Mouse (Mus musculus): ENCODE results near the gene Shkbp1. TPM values are rescaled to one million over a fixed set of nuclear protein-coding genes. Genes with fewer than 3 reads are reported as not detected.

The Shkbp1 gene
- total and polyA plus RNA-seq, 3 experiments, result 23.3 to 62.8 (median 30.8) TPM

DNA sequence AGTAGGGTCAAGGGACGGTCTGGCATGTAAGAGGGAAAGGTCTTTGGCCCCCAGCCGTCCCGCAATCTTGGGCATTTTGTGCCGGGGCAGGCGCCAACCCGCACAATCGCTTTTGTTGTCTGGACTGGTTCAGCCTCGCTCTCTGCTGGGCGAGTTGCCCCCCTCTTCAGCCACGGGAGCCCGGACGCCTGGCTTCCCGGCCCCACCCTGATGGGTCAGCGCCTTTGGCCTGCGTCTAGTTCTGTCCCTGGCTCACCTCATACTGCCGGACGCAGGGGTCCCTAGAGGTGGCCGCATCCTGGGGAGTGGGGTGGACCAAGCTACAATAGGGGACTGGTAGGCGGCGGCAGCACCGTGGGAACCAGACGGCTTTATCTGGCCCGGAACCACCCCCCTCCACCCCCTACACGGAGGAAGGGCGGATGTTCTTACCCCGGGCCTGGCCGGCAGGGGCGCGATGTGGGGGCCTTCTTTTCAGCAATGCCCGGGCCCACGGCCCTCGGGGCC, 21.4 kb downstream of the Shkbp1 start:
- Histone ChIP-seq H3K9ac (ENCODE audit: insufficient read depth, low read depth) (no peak overlapping the region), H3K79me2 (replicated peaks; ENCODE audit: control insufficient read depth, extremely low read depth, insufficient read depth, poor library complexity, severe bottlenecking) (no peaks in the 10 kb centered on the region), H3K4me1 (ENCODE audit: control insufficient read depth in 1 of 2, insufficient read depth in 2 of 2) (peaks cover 4 to 44% of the 10 kb centered on the region in 2 experiments), H3K36me3 (replicated peaks in 1 of 2; ENCODE audit: control insufficient read depth in 1 of 2, insufficient read depth in 1 of 2, low read length in 1 of 2) (no peaks in the 10 kb centered on the region), H3K9me3 (replicated peaks; ENCODE audit: low read length) (no peaks in the 10 kb centered on the region), H3K27ac (ENCODE audit: insufficient read depth, low read depth) (no peak overlapping the region), H3K4me3 (replicated peaks in 1 of 3; ENCODE audit: low read depth in 2 of 3, low read length in 2 of 3, poor library complexity in 1 of 3) (no peak overlapping the region), H3K27me3 (replicated peaks) (peaks cover 47% of the 10 kb centered on the region), H3K4me2 (ENCODE audit: insufficient read depth, low read depth, poor library complexity, severe bottlenecking) (no peak overlapping the region)
- in situ Hi-C loops (cut with MboI; ENCODE audit: low pct_ligation_motif_present, low pct_unique_long_range_greater_than_20kb, low sequenced_read_pairs), result loop anchor here (10.0 kb wide), 1 partner anchor 190 kb away; the partner anchor contains the start of gene Hipk4
- dilution Hi-C loops (cut with MboI; ENCODE audit: extremely low pct_ligation_motif_present, extremely low pct_unique_long_range_greater_than_20kb, low sequenced_read_pairs), result no loop called here
- DNase-seq (ENCODE audit: extremely low read depth), result no peak
- TF ChIP-seq SIN3A (IDR thresholded peaks at IDR 0.05; ENCODE audit: low read length), result no peak
- TF ChIP-seq NRF1 (IDR thresholded peaks at IDR 0.05; ENCODE audit: low read depth, low read length), result no peak
- no peak for TF ChIP-seq BHLHE40 (IDR thresholded peaks at IDR 0.05; ENCODE audit: low read depth, low read length)
- TF ChIP-seq RCOR1 (conservative IDR thresholded peaks at IDR 0.05; ENCODE audit: low read depth, low read length), result no peak
- TF ChIP-seq PAX5 (IDR thresholded peaks at IDR 0.05; ENCODE audit: low read length), result no peak
- TF ChIP-seq GABPA (IDR thresholded peaks at IDR 0.05; ENCODE audit: insufficient replicate concordance, low read depth, low read length), result no peak
- TF ChIP-seq MAX (IDR thresholded peaks at IDR 0.05; ENCODE audit: low read length), result no peak
- no peak for TF ChIP-seq EP300 (IDR thresholded peaks at IDR 0.05; ENCODE audit: low read length)
- no peak for TF ChIP-seq NELFE (IDR thresholded peaks at IDR 0.05; ENCODE audit: low read depth, low read length)
- TF ChIP-seq POLR2A (IDR thresholded peaks at IDR 0.05; ENCODE audit: low read depth, low read length), result no peak
- no peak for TF ChIP-seq MXI1 (IDR thresholded peaks at IDR 0.05; ENCODE audit: low read depth, low read length)
- no peak for TF ChIP-seq USF1 (IDR thresholded peaks at IDR 0.05; ENCODE audit: low read depth, low read length)
- TF ChIP-seq IRF4 (IDR thresholded peaks at IDR 0.05; ENCODE audit: low read depth, low read length), result no peak
- TF ChIP-seq MAZ (IDR thresholded peaks at IDR 0.05; ENCODE audit: low read depth, low read length), result no peak
- no peak for TF ChIP-seq KAT2A (IDR thresholded peaks at IDR 0.05; ENCODE audit: insufficient replicate concordance, low read length)
- no peak for TF ChIP-seq ZC3H11A (IDR thresholded peaks at IDR 0.05; ENCODE audit: low read depth, low read length)
- TF ChIP-seq ELF1 (IDR thresholded peaks at IDR 0.05; ENCODE audit: low read depth, low read length), result no peak
- no peak for TF ChIP-seq MAFK (IDR thresholded peaks at IDR 0.05; ENCODE audit: insufficient replicate concordance, low read length)
- no peak for TF ChIP-seq ZKSCAN1 (IDR thresholded peaks at IDR 0.05; ENCODE audit: borderline replicate concordance, low read depth, low read length)

DNA sequence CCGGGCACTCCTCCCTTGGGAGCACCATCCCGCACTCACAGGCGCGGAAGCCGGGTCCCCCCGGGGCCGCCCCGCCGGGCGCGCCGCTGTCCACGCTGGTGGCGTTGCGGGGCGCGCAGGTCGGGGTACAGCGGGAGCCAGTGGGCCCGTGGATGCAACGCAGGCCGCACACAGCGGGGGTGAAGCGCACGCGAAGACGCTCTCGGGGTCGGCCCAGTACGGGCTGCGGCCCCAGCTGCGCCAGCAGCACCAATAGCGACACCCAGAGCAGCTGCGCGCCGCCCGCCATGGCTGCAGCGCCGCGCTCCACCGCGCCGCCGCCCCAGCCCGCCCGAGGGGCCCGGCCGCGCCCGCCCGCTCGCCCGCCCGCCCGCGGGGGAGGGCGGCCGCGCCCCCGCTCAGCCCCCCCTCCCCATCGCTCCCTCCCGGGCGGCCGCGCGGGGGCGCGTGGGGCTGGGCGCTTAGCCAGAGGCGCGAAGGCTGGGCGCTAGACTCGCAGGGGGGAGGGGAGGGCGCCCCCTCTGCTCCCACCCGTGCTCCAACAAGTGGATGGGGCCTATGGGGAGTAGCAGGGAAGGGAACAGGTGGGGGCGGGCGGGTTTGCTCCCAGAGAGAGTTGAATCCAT, 22.4 kb downstream of the Shkbp1 start:
- Histone ChIP-seq H3K4me3 (replicated peaks in 1 of 3; ENCODE audit: low read depth in 2 of 3, low read length in 2 of 3, poor library complexity in 1 of 3) (peak overlapping the region; percentile 34 to 60 (median 44)), H3K9ac (ENCODE audit: insufficient read depth, low read depth) (peak overlapping the region; percentile 11), H3K4me1 (ENCODE audit: control insufficient read depth in 1 of 2, insufficient read depth in 2 of 2) (peaks cover 4 to 49% of the 10 kb centered on the region in 2 experiments), H3K27ac (ENCODE audit: insufficient read depth, low read depth) (no peak overlapping the region), H3K36me3 (replicated peaks in 1 of 2; ENCODE audit: control insufficient read depth in 1 of 2, insufficient read depth in 1 of 2, low read length in 1 of 2) (no peaks in the 10 kb centered on the region), H3K79me2 (replicated peaks; ENCODE audit: control insufficient read depth, extremely low read depth, insufficient read depth, poor library complexity, severe bottlenecking) (no peaks in the 10 kb centered on the region), H3K27me3 (replicated peaks) (peaks cover 49% of the 10 kb centered on the region), H3K9me3 (replicated peaks; ENCODE audit: low read length) (no peaks in the 10 kb centered on the region), H3K4me2 (ENCODE audit: insufficient read depth, low read depth, poor library complexity, severe bottlenecking) (peak overlapping the region; percentile 83)
- in situ Hi-C loops (cut with MboI; ENCODE audit: low pct_ligation_motif_present, low pct_unique_long_range_greater_than_20kb, low sequenced_read_pairs), result loop anchor here (10.0 kb wide), 1 partner anchor 191 kb away; the partner anchor contains the start of gene Hipk4
- TF ChIP-seq UBTF (IDR thresholded peaks at IDR 0.05; ENCODE audit: low read depth, low read length) (0 out of 2 replicates have a peak, but pooled peaks have one; percentile 2), NRF1 (IDR thresholded peaks at IDR 0.05; ENCODE audit: low read depth, low read length) (peak; percentile 54), E2F4 (IDR thresholded peaks at IDR 0.05; ENCODE audit: insufficient replicate concordance, low read depth, low read length) (no peak)
- dilution Hi-C loops (cut with MboI; ENCODE audit: extremely low pct_ligation_motif_present, extremely low pct_unique_long_range_greater_than_20kb, low sequenced_read_pairs), result no loop called here
- no peak for DNase-seq (ENCODE audit: extremely low read depth)

All from CH12.LX (cell line).